10 mouse cellular contexts compared by ENCODE assay signal in genomic region chr5:38881728-38882620, GRCm38 (mm10). TPM values are rescaled to one million over a fixed set of nuclear protein-coding genes. Genes with fewer than 3 reads are reported as not detected.
DNase-seq lines count a peak whose midpoint lies in the region; TF ChIP-seq lines count a peak whose summit lies in the region.
"Had no signal": no experiment of that assay in that cellular context is flagged by ENCODE, and none has a peak within 500 bp of the region (broad histone marks: within the 10 kb centered on the region; RNA-seq: fewer than 3 reads in every experiment).

No protein-coding gene starts in this region.

- no peaks in the 10 kb centered on the region for H3K9me3 ChIP-seq in heart, embryonic 10.5 days

- H3K27me3 ChIP-seq in heart, embryonic 10.5 days (ENCODE audit: insufficient read depth, poor library complexity, severe bottlenecking) = no peaks in the 10 kb centered on the region
- H3K27me3 ChIP-seq: CH12.LX had no signal

- no peak for TF ChIP-seq CTCF in layer of hippocampus, adult 2 months (conservative IDR thresholded peaks at IDR 0.05)

- no peaks in the 10 kb centered on the region for H3K4me1 ChIP-seq in heart, embryonic 10.5 days

- no peak overlapping the region for H3K27ac ChIP-seq in heart, embryonic 10.5 days
- peak overlapping the region; percentile 18; the same call in 1 of the 2 replicates for H3K27ac ChIP-seq in layer of hippocampus, adult 2 months

- peak; percentile 56 to 58 for DNase-seq in heart, adult 18-20 months
- DNase-seq in heart, embryonic 10.5 days (ENCODE audit: low spot score) = no peak
- DNase-seq in 3134 (ENCODE audit: extremely low read depth, insufficient read length, low spot score) = peak; percentile 41
- peak; percentile 93 for DNase-seq in cerebellum, adult 9-10 months
- DNase-seq in layer of hippocampus, adult 2 months (ENCODE audit: low spot score in 2 of 2) = peak; percentile 33 to 40
- DNase-seq in spleen, postnatal 10 days (ENCODE audit: low spot score in 2 of 2) = no peak
- DNase-seq in urinary bladder, postnatal 4 days (ENCODE audit: low spot score in 2 of 2) = no peak
- DNase-seq in natural killer cell, adult 2 months (ENCODE audit: low spot score in 2 of 2) = no peak

- no peak overlapping the region for H3K4me3 ChIP-seq in heart, embryonic 10.5 days
- no peak overlapping the region for H3K4me3 ChIP-seq in layer of hippocampus, adult 2 months

- 73% methylated on average over 4 of the region's 4 CpGs for WGBS in heart, embryonic 10.5 days

- no peaks in the 10 kb centered on the region for H3K36me3 ChIP-seq in heart, embryonic 10.5 days

RNA-seq across cellular contexts. Expression of gene Clnk, which starts 5.4 kb away (rescaled TPM):
- total RNA-seq in heart, adult 18-20 months (2021) = not detected
- polyA plus RNA-seq in heart, embryonic 10.5 days (2016; fragmentation: Nextera tagmentation; extraction: Ambion mirVana) = not detected in 2 replicates
- total RNA-seq in layer of hippocampus, adult 2 months (2021) = not detected
- total RNA-seq: CH12.LX had no signal
- polyA plus RNA-seq: heart, postnatal 0 days had no signal

Comparison
In these comparisons a context has a peak if more than half of its experiments do, and no peak if none do; other contexts are left out.
1. DNase-seq: peak in heart, adult 18-20 months (2 of 2), 3134 (single experiment), cerebellum, adult 9-10 months (single experiment) and layer of hippocampus, adult 2 months (2 of 2); none in heart, embryonic 10.5 days (single experiment), spleen, postnatal 10 days (0 of 2), urinary bladder, postnatal 4 days (0 of 2) and natural killer cell, adult 2 months (0 of 2).